Mouse (Mus musculus) small intestine, adult 2 months (tissue): ENCODE measurements around the gene Vamp8.

Experiments used
- CTCF ChIP-seq: fragments of 200-500 bp; IDR thresholded peaks from 2 replicates; pipeline ENCODE4 v1.5.1; 2012; ENCODE audit warnings: low read depth, mild to moderate bottlenecking, control low read depth, inconsistent platforms, low read length, moderate library complexity, mixed read lengths; ENCODE audit not compliant: insufficient replicate concordance, insufficient read length; ENCODE audit errors: extremely low read depth
- POLR2A ChIP-seq: fragments of 200-500 bp; IDR thresholded peaks from 2 replicates; pipeline ENCODE4 v1.6.1; 2012; ENCODE audit warnings: low read depth, mild to moderate bottlenecking, control low read depth, inconsistent platforms, low read length, moderate library complexity

DNA sequence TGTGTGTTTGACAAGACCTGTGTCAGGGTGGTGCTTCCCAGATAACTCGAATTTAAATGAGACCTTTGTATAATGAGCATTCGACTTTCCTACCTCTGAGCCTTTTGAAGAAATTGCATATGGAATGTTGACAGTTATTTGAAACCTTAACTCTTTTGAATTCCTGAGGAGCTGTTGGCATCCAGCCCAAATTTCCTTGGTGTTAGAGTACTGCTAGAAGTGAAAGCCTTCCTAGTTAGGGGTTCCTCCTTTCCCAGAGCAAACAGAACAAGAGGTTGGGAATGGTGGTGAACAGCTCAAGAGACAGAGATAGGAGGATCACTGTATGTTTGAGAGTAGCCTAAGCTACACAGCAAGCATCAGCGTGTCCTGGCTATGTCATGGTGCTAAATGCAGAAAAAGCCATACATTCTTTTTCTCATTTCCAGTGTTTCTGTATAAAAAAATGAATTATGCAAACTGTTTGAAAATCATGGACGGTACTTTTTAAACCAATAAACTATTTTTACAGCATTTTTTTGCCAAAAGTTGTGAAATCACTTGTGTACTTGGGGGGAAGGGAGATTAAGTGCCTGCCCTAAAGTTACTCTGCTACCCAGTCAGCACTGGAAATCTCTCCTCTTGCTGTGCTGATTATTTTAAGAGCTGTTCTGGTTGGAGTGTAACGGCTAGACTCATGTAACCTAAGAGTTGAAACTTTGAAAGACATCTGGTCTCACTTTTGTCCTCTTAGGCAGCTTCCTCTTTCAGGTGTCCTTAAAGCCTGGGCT is 37.7 kb downstream of the Vamp8 start:
- no peak for TF ChIP-seq POLR2A
- TF ChIP-seq CTCF = no peak
